Mouse (Mus musculus): Measurements from ENCODE around the gene Pnn.
"Not testable (repeated sequence)": the region's sequence is repeated elsewhere in the genome, so short reads cannot be mapped to it uniquely, and the experiment has no call there.

The Pnn gene

GRCm38 (mm10) chr12:59066448-59067077, at the start of gene Pnn:
Pnn (plus strand) TSS chr12:59066884.
- peak; percentile 99 for ATAC-seq (ENCODE audit: insufficient number of reproducible peaks, low FRiP score, low TSS enrichment)

GRCm38 (mm10) chr12:59017970-59018369, 48.7 kb upstream of the Pnn start:
- no peak for ATAC-seq (ENCODE audit: insufficient number of reproducible peaks, low FRiP score, low TSS enrichment)

DNA sequence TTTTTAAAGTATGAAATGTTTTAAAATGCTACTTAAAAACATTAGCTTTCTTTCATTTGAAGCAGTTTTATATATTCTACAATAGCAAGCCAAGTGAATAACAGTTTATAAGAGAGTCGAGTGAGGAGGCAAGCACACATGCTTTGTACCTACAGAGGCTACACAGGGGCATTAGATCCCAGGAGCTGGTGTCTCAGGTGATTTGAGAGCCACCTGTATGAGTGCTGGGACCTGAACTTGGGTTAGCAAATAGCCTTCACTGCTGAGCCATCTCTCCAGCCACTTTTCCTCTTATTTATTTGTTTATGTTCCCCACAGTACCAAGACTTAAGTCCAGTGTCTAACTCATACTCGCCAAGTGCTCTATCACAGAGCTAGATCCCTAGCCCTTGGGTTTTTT, 46.8 kb upstream of the Pnn start:
- no peak for ATAC-seq (ENCODE audit: insufficient number of reproducible peaks, low FRiP score, low TSS enrichment)

- no peak for ATAC-seq (ENCODE audit: insufficient number of reproducible peaks, low FRiP score, low TSS enrichment)
These were observed 45.4 kb upstream of the Pnn start for GRCm38 (mm10) chr12:59021306-59021705.

DNA sequence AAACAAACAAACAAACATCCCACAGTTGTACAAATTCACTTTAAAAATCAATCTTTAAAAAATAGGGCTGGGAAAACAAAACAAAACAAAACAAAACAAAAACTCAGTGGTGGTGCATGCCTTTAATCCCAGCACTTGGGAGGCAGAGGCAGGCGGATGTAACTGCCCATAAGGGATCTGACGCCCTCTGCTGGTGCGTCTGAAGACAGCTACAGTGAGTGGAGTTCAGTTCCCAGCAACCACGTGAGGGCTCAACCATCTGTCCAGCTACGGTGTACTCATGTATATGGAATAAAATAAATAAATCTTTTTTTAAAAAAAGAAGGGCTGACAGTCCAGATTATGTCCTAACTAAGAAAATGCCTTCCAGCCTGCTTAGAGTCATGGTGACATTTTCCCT, 34.6 kb upstream of the Pnn start:
- no peak for ATAC-seq (ENCODE audit: insufficient number of reproducible peaks, low FRiP score, low TSS enrichment)

GRCm38 (mm10) chr12:59039162-59039970, 27.3 kb upstream of the Pnn start:
- ATAC-seq (ENCODE audit: insufficient number of reproducible peaks, low FRiP score, low TSS enrichment), result no peak

- peak; percentile 15; the same call in 1 of the 2 replicates for ATAC-seq (ENCODE audit: insufficient number of reproducible peaks, low FRiP score, low TSS enrichment)
These were observed 26.5 kb upstream of the Pnn start for GRCm38 (mm10) chr12:59039971-59040844.

GRCm38 (mm10) chr12:59040851-59041250, 25.8 kb upstream of the Pnn start:
- no peak for ATAC-seq (ENCODE audit: insufficient number of reproducible peaks, low FRiP score, low TSS enrichment)

DNA sequence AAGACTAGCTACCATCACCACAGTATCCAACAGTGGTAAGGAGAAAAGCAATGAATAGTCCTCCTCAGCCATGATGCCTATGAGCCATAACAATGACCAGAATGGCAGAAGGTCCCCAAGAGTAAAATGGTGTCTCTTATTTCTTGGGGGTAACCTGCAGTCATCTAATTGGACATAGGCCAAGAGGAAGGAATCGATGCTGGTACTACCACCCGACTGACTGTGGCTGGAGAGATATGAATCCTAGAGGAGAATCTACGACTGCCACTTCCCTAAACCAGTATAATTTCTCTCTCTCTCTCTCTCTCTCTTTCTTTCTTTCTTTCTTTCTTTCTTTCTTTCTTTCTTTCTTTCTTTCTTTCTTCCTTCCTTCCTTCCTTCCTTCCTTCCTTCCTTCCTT, 14.2 kb upstream of the Pnn start:
- ATAC-seq (ENCODE audit: insufficient number of reproducible peaks, low FRiP score, low TSS enrichment), result no peak

DNA sequence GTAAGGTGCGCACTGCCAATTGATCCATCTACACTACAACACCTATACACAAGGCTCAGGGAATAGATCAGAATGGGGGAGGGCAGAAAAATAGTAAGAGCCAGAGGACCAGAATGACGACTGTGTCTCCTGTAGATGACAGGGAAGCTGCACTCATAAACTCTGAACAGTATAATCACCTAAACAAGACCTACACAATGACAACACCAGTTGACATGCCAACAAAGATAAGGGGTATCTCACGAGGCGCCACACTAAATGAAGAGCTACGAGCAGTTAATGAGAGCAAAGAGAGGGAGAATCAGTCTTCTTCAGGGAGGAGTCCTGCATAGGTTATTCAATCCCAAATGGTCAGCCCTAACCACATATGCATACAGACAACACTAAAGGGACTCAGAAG, 13.5 kb upstream of the Pnn start:
- no peak for ATAC-seq (ENCODE audit: insufficient number of reproducible peaks, low FRiP score, low TSS enrichment)

- no peak for ATAC-seq (ENCODE audit: insufficient number of reproducible peaks, low FRiP score, low TSS enrichment)
These were observed 12.7 kb upstream of the Pnn start for GRCm38 (mm10) chr12:59053976-59054375.

GRCm38 (mm10) chr12:59055196-59055850, 11.4 kb upstream of the Pnn start:
- ATAC-seq (ENCODE audit: insufficient number of reproducible peaks, low FRiP score, low TSS enrichment), result no peak

DNA sequence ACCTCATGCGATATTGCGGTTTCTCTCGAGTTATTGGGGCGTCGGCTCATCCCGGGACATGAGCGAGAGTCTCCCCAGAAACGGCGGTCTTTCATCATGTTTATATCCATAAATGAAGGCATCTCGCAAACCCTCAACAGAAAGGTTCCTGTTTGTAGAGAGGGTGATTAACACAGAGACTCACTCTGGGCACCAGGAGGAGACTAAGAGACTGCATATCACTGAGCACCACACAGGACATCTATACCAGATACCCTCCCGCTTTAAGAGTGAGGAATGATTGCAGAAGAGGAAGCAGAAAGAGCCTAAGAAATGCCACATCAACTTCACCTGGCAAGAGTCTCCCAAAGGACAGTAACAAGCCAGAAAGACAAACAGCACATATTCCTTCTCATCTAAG, 10.5 kb upstream of the Pnn start:
- ATAC-seq (ENCODE audit: insufficient number of reproducible peaks, low FRiP score, low TSS enrichment), result no peak

DNA sequence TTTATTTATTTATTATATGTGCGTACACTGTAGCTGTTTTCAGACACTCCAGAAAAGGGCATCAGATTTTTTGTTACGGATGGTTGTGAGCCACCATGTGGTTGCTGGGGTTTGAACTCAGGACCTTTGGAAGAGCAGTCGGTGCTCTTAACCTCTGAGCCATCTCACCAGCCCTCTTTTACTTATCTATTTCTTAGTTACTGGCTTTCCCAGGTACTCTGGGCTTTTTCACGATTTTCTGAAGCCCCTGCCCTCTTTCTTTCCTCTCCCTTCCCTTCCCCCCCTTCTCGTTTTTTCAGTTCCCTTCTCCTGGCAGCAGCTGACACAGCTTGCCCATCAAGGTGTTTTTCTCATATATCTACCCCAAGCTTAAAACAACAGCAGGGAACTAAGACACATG, 8.4 kb upstream of the Pnn start:
- not testable (repeated sequence) for ATAC-seq (ENCODE audit: insufficient number of reproducible peaks, low FRiP score, low TSS enrichment)

DNA sequence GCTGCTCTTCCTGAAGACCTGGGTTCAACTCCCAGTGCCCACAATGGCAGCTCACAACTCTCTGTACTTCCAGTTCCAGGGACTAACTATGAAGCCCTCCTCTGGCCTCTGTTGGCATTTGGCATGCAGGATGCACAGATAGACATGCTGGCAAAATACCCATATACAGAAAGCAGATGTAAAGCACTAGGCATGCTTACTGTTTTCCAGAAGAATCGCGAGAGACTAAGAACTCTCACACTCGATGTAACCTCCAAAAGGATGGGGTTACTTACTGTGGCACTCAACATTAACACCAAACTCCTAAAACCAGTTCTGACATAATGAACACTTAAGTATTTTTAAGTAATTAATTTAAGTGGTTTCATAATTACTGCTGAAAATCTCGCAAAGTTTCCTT, 6.4 kb upstream of the Pnn start:
- no peak for ATAC-seq (ENCODE audit: insufficient number of reproducible peaks, low FRiP score, low TSS enrichment)

DNA sequence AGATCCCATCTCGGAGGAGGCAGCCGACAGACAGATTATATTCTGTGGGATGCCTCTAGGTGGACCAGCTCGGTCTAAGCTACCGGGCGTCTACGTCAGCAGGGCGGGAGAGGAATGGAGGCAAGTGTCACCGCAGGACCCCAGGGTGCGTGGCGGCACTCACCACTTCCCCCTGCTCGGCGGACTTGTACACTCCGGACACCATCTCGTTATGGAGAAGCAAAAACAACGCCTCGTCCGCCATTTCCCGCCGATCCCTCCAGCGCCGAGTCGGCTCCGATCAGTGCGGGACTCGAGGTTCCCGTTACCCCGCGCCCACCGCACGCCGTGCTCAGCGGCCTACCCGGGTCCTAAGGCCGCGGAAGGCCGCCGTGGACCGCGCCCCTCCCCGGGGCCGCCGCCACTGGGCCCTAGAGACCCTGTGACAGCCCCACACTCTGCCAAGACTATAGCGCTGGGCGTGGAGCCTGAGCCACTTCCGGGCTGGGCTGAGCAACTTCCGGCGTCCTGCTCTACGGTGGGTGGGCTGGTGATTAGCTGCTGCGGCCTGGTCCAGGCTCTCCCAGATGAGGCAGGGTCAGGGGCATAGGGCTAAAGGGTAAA, 5.6 kb upstream of the Pnn start, which contains the start of gene Trappc6b:
Gene Trappc6b (minus strand): TSS at position 480 of the 603 bp plus-strand sequence.
- peak; percentile 93 for ATAC-seq (ENCODE audit: insufficient number of reproducible peaks, low FRiP score, low TSS enrichment)

GRCm38 (mm10) chr12:59064837-59065236, 1.8 kb upstream of the Pnn start:
- no peak for ATAC-seq (ENCODE audit: insufficient number of reproducible peaks, low FRiP score, low TSS enrichment)

GRCm38 (mm10) chr12:59065776-59066175, 908 bp upstream of the Pnn start:
- no peak for ATAC-seq (ENCODE audit: insufficient number of reproducible peaks, low FRiP score, low TSS enrichment)

DNA sequence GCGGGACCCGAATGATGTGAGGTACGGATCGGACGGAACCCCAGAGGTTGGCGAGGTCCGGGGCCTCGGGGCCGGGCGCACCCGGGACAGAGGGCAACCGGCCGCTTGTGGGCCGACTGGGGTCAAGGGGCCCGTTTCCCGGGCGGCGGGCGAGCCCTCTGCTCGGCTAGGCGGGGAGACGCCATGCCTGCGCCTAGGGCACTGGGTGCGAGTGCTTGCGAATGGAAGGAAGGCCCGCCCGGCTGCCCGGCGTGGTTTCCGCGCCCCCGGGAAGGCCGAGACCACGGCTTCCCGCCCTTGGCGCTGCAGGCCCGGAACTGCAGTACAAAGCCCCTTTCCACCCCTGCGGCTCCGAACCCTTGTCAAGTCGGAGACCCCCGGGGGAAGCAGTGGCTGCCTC, 411 bp downstream of the Pnn start:
- no peak for ATAC-seq (ENCODE audit: insufficient number of reproducible peaks, low FRiP score, low TSS enrichment)

DNA sequence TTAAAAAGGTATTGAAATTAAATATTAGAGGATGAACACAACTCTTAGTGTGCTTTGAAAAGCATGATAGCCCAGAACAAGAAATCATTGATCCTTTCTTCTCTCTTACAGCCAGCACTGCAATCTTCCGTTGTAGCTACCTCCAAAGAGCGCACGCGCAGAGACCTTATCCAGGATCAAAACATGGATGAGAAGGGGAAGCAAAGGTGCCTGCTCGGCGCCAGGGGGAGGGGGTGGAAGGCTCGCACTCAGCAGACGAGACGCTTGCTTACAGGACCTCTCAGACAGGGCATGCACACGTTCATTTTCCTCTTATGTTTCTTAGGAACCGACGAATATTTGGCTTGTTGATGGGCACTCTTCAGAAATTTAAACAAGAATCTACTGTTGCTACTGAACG, 2.1 kb downstream of the Pnn start:
- no peak for ATAC-seq (ENCODE audit: insufficient number of reproducible peaks, low FRiP score, low TSS enrichment)
